Mouse (Mus musculus): Measurements from ENCODE around the gene Fam163b.

GRCm38 (mm10) chr2:27166999-27167398 lies 24.7 kb upstream of the Fam163b start:
- no peak for TF ChIP-seq CTCF (IDR thresholded peaks at IDR 0.05)
- TF ChIP-seq POLR2A (IDR thresholded peaks at IDR 0.05; ENCODE audit: insufficient read depth, low read depth, low read length): no peak
- TF ChIP-seq EP300 (IDR thresholded peaks at IDR 0.05; ENCODE audit: insufficient read depth, low read depth, low read length): no peak

Data from heart, adult 2 months (tissue).